Mouse (Mus musculus) liver, embryonic 16.5 days (tissue): ENCODE results near the gene Tescl. TPM values are rescaled to one million over a fixed set of nuclear protein-coding genes. Genes with fewer than 3 reads are reported as not detected.

Experiments used
- ATAC-seq: fragments of 200-750 bp; cut with Nextera tagmentation; 2 replicates; pipeline ENCODE4 v1.8.0; 2017; ENCODE audit warnings: low read depth, mild to moderate bottlenecking, moderate number of reproducible peaks, moderate library complexity
- H3K27ac ChIP-seq: fragments of 300-500 bp; sonication (generic); 2 replicates; pipeline ENCODE4 v1.5.1; 2014; ENCODE audit warnings: mild to moderate bottlenecking, low read length
- H3K27me3 ChIP-seq: fragments of 300-500 bp; sonication (generic); 2 replicates; pipeline ENCODE4 v1.6.1; 2014; ENCODE audit warnings: low read depth, low read length, mixed read lengths; ENCODE audit not compliant: control insufficient read depth, insufficient read depth
- H3K36me3 ChIP-seq: fragments of 300-500 bp; sonication (generic); 2 replicates; pipeline ENCODE4 v1.6.1; 2014; ENCODE audit warnings: mild to moderate bottlenecking; ENCODE audit not compliant: control insufficient read depth, insufficient read depth
- H3K4me1 ChIP-seq: fragments of 300-500 bp; sonication (generic); 2 replicates; pipeline ENCODE4 v1.6.1; 2014; ENCODE audit warnings: low read depth, low read length, mixed read lengths; ENCODE audit not compliant: control insufficient read depth
- H3K4me2 ChIP-seq: fragments of 300-500 bp; sonication (generic); 2 replicates; pipeline ENCODE4 v1.6.1; 2014; ENCODE audit warnings: low read depth, low read length, mixed read lengths
- H3K4me3 ChIP-seq: fragments of 300-500 bp; sonication (generic); 2 replicates; pipeline ENCODE4 v1.5.1; 2014; ENCODE audit warnings: low read depth, mild to moderate bottlenecking, low read length
- H3K9ac ChIP-seq: fragments of 300-500 bp; sonication (generic); 2 replicates; pipeline ENCODE4 v1.6.1; 2014; ENCODE audit warnings: low read depth, low read length
- H3K9me3 ChIP-seq: fragments of 300-500 bp; sonication (generic); replicated peaks from 2 replicates; pipeline ENCODE4 v1.6.1; 2016; ENCODE audit warnings: low read length; ENCODE audit not compliant: control insufficient read depth
- WGBS: fragments of 180-500 bp; shearing (Covaris S2); extraction: QIAGEN DNeasy Blood & Tissue Kit; methylation state at CpG from one replicate; pipeline ENCODE4 v1.1.7; 2014; ENCODE audit not compliant: insufficient replicate concordance; 5-methylcytosine and 5-hydroxymethylcytosine counted together
- polyA plus RNA-seq: library from polyadenylated mRNA; unstranded; fragments of >200 nt; fragmentation: Nextera tagmentation; extraction: Ambion mirVana; gene quantifications from 2 replicates; pipeline ENCODE4 v1.2.1, GENCODE M21; 2015

Tescl gene
- polyA plus RNA-seq, 1 experiment from 2014 or later, result not detected

DNA sequence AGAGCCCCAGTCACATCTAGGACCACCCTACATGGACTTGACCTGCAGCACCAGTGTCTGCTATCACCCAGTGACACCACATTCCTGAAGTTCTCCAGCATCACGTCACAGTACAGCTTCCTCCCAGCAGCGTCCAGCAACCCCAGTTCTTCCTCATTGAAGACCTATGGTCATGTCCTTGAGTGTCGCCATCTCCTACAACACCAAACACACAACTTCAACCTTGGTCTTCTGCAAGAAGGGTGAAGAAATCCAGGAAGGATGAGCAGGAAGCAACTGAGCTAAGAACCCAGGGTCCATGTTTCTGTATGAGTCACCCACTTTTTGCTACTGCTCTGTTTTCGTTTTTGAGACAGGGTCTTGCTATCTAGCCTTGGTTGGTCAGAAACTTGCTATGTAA, 11.1 kb downstream of the Tescl start:
- H3K4me2 ChIP-seq, result no peak overlapping the region
- 53% methylated on average over 4 of the region's 4 CpGs for WGBS
- H3K4me3 ChIP-seq, result no peak overlapping the region
- H3K27me3 ChIP-seq, result peaks cover 5% of the 10 kb centered on the region
- no peaks in the 10 kb centered on the region for H3K9me3 ChIP-seq
- H3K27ac ChIP-seq, result no peak overlapping the region
- H3K9ac ChIP-seq, result no peak overlapping the region
- H3K36me3 ChIP-seq, result no peaks in the 10 kb centered on the region
- H3K4me1 ChIP-seq, result no peaks in the 10 kb centered on the region
- ATAC-seq, result no peak

- peaks cover 10% of the 10 kb centered on the region for H3K4me1 ChIP-seq
- 34% methylated on average over 6 of the region's 6 CpGs for WGBS
Measured at GRCm38 (mm10) chr7:24318942-24319341, 14.8 kb downstream of the Tescl start.

GRCm38 (mm10) chr7:24316567-24317092, 17.1 kb downstream of the Tescl start, which contains the start of gene Zfp94:
TSS of gene Zfp94 (minus strand) at chr7:24316666.
- H3K27ac ChIP-seq, result peak within 1 kb of the TSS; percentile 75; the same call in 1 of the 2 replicates
- H3K9ac ChIP-seq, result peak within 1 kb of the TSS; percentile 74
- ATAC-seq, result peak; percentile 95
- no peaks in the 10 kb centered on the region for H3K9me3 ChIP-seq
- H3K4me1 ChIP-seq, result peaks cover 10% of the 10 kb centered on the region
- H3K27me3 ChIP-seq, result no peaks in the 10 kb centered on the region
- peak within 1 kb of the TSS; percentile 87 for H3K4me2 ChIP-seq
- H3K4me3 ChIP-seq, result peak within 1 kb of the TSS; percentile 69
- under 1% methylated on average over 33 of the region's 33 CpGs for WGBS
- H3K36me3 ChIP-seq, result no peaks in the 10 kb centered on the region

More at GRCm38 (mm10) chr7:24318942-24319341, 14.8 kb downstream of the Tescl start:
- Histone ChIP-seq H3K27ac (no peak overlapping the region), H3K36me3 (no peaks in the 10 kb centered on the region), H3K9ac (no peak overlapping the region), H3K4me3 (no peak overlapping the region), H3K9me3 (no peaks in the 10 kb centered on the region), H3K27me3 (no peaks in the 10 kb centered on the region), H3K4me2 (no peak overlapping the region)
- ATAC-seq, result no peak

DNA sequence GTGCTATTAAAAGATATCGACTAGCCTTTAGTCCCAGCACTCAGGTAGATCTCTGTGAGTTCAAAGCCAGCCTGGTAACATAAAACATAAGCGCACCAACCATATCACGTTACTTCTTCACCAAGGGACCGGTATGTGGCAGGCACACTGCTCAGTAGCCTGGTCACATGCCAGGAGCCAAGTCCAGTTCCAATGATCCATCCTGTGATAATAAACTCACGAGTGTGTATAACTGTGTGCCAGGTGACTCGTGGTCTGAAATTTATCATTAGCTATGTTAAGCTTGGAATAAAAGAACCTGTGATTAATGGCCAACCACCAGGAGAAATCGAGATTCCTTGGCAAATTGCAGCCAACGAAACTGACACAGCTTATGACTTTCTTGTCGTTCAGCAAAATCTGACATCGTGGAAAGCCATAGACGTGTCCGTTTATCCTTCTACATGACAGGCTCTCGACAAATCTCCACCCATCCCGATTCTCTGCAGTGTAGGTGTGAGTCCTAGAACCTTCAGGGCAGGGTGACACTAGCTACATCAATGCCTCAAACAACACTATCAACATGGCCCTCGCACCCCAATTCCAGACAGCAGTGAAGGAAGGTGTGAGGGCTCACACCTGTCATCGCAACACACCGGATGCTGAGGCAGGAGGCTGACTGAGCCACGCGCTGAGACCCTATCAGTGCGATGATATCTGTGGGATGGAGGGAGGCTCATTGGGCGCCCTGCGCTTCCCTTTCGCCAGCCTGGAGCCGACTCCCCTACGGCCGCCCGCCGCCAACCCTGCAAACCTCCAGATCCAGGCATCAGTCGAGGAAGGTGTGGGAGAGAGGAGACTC, 17.8 kb downstream of the Tescl start:
- peak; percentile 45 for ATAC-seq
- H3K4me2 ChIP-seq, result peak overlapping the region; percentile 87
- H3K4me3 ChIP-seq, result peak overlapping the region; percentile 69
- peak overlapping the region; percentile 64 for H3K9ac ChIP-seq
- no peaks in the 10 kb centered on the region for H3K9me3 ChIP-seq
- peaks cover 10% of the 10 kb centered on the region for H3K4me1 ChIP-seq
- 25% methylated on average over 29 of the region's 29 CpGs for WGBS
- H3K27me3 ChIP-seq, result no peaks in the 10 kb centered on the region
- H3K36me3 ChIP-seq, result no peaks in the 10 kb centered on the region
- H3K27ac ChIP-seq, result 0 out of 2 replicates have a peak overlapping the region, but pooled peaks have one; percentile 45

DNA sequence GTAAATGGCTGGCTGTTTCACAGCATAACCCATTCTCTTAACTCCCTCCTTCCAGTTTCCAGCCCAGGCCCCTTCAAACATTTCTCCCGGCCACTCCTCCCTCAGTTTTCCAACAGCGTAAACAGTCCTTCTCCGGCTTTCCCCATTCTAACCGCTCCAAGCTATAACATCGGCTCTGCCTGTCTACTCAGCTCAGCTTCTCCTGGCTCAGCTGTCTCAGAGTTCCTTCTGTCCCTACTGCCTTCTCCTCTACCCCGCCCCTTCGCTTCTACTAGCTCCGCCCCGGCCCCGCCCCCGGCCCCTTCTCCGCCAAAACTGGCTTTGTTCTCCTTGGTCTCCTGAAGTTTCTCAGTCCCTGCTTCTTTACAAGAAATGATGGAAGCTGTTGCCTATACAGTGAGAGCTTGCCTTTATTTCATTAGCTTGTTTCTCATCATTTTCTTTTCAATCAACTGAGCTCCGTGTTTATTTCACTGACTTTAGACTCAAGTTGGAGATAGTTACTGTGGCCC, 32.9 kb downstream of the Tescl start, which contains the start of gene Zfp61:
TSS of gene Zfp61 (minus strand) at position 462 of the 512 bp plus-strand sequence.
- H3K9me3 ChIP-seq, result no peaks in the 10 kb centered on the region
- no peaks in the 10 kb centered on the region for H3K27me3 ChIP-seq
- peak within 1 kb of the TSS; percentile 94 for H3K4me2 ChIP-seq
- no peaks in the 10 kb centered on the region for H3K36me3 ChIP-seq
- peak within 1 kb of the TSS; percentile 74 for H3K4me3 ChIP-seq
- peaks cover 12% of the 10 kb centered on the region for H3K4me1 ChIP-seq
- no peak within 1 kb of the TSS for H3K27ac ChIP-seq
- 4% methylated on average over 13 of the region's 13 CpGs for WGBS
- peak; percentile 75 for ATAC-seq
- peak within 1 kb of the TSS; percentile 55 for H3K9ac ChIP-seq

DNA sequence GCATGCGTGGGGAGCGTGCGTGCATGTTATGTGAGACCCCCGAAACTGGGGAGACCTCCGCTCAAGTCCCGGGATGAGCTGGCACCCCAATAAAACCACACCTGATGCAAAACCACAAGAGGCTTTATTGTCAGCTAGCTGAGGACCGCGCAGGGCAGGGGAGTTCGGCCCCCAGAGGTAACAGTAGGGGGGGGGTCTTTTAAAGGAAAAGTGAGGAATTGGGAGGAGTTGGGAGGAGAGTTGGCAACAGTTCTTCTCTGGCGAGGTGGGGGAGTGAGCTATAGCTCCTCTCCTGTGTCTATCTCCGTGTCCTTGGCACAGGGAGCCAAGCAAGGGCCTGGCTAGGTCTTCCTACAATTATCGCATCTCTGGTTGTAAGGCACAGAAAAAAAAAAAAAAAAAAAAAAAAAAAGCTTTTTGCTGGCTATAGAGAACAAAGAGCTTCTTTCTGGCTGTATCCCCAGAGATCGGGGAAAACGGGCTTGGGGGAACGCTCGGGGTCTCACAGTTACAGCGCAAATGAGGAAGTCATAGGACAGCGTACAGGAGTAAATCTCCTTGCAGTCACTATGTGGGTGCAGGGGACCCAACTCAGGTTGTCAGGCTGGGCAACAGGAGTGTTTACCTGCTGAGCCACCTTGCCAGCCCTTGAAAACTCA, 33.8 kb downstream of the Tescl start:
- no peaks in the 10 kb centered on the region for H3K27me3 ChIP-seq
- ATAC-seq, result no peak
- H3K27ac ChIP-seq, result no peak overlapping the region
- H3K9ac ChIP-seq, result peak overlapping the region; percentile 30; the same call in 1 of the 2 replicates
- H3K4me1 ChIP-seq, result peaks cover 12% of the 10 kb centered on the region
- no peaks in the 10 kb centered on the region for H3K36me3 ChIP-seq
- peak overlapping the region; percentile 94 for H3K4me2 ChIP-seq
- no peaks in the 10 kb centered on the region for H3K9me3 ChIP-seq
- WGBS, result under 1% methylated on average over 18 of the region's 18 CpGs
- peak overlapping the region; percentile 74 for H3K4me3 ChIP-seq

DNA sequence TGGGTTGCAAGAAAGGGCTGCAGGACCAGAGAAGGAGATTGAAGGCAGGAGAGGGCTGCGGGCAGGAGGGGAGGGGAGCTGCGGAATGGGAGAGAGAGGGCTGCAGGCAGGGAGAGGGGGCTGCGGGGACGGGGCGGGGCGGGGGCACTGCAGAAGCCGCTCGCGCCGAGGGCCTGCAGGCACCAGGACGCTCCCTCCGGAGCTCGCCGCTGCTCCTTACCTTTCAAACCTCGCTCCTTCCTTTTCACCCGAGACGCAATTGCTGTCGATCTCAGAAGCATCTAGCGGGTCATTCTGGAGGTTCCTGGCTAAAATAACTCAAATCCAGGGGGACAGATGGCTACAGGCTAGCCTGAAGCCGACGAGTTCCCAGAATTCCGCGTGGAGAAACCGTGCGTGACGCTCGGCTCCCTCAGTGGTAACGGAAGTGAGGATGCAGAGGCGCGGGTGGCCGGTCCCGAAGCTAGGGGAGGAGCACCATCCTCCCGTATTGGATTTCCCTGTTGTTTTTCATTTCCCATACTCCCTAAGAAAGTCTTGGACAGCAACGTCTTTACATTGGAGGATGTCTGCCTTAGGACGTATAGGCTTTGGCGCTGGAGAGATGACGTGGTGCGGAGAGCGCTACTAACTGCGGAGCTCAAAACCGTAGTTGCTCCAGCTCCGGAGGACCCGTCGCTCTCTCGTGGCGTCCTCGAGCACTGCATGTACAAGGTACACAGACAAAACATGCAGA, 34.6 kb downstream of the Tescl start:
- WGBS, result under 1% methylated on average over 45 of the region's 47 CpGs
- peak overlapping the region; percentile 27; the same call in 1 of the 2 replicates for H3K27ac ChIP-seq
- peaks cover 12% of the 10 kb centered on the region for H3K4me1 ChIP-seq
- peak overlapping the region; percentile 94 for H3K4me2 ChIP-seq
- H3K4me3 ChIP-seq, result peak overlapping the region; percentile 74
- H3K9me3 ChIP-seq, result no peaks in the 10 kb centered on the region
- no peaks in the 10 kb centered on the region for H3K27me3 ChIP-seq
- no peaks in the 10 kb centered on the region for H3K36me3 ChIP-seq
- H3K9ac ChIP-seq, result peak overlapping the region; percentile 67
- ATAC-seq, result peak; percentile 76

- no peak for ATAC-seq
- Histone ChIP-seq H3K27ac (no peak overlapping the region), H3K4me3 (peak overlapping the region; percentile 74), H3K9me3 (no peaks in the 10 kb centered on the region), H3K36me3 (no peaks in the 10 kb centered on the region), H3K9ac (peak overlapping the region; percentile 67), H3K27me3 (no peaks in the 10 kb centered on the region), H3K4me2 (peak overlapping the region; percentile 94), H3K4me1 (peaks cover 12% of the 10 kb centered on the region)
- under 1% methylated on average over 11 of the region's 12 CpGs for WGBS
Measured at GRCm38 (mm10) chr7:24298635-24298972, 35.1 kb downstream of the Tescl start.
